Mouse (Mus musculus) megakaryocyte, embryonic 14.5 days (primary cell): ENCODE data around the gene Dexi.

Experiments
- FLI1 ChIP-seq: IDR thresholded peaks from 2 replicates; pipeline ENCODE4 v1.6.1; 2012; ENCODE audit warnings: low read length, inconsistent platforms, mixed read lengths
- GATA1 ChIP-seq: IDR thresholded peaks from 3 replicates; pipeline ENCODE4 v1.6.1; 2012; ENCODE audit warnings: mixed read lengths, low read length, inconsistent platforms, borderline replicate concordance

DNA sequence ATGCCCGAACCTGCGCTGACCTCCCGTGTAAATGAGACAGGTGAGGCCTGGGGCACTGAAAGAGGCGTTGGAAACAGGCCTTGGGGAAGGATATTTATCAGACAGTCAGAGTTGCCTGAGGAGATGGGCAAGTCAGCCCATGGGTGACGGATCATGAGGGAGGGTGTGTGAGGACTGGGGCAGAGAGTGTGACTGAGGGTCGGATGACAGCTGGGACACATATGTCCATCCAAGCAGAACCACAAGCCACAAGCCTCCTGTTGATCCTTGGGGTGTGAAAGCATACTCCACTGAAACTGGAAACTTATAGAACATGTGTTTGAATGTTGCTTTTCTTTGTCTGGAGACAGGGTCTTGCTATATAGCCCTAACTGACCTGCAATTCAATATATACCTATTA is 34.2 kb downstream of the Dexi start:
- no peak for TF ChIP-seq GATA1
- TF ChIP-seq FLI1, result no peak
